Mouse (Mus musculus) adrenal gland, postnatal 36 days (tissue): ENCODE results near the gene Dusp10. TPM values are rescaled to one million over a fixed set of nuclear protein-coding genes. Genes with fewer than 3 reads are reported as not detected.
A peak's percentile ranks its signal among the peaks of the same experiment; 100 is the strongest.

Source experiments
- DNase-seq, 2 experiments: peaks; one replicate each; pipeline ENCODE4 v3.0.0; 2021; ENCODE audit warnings: mixed read lengths in 1 of 2
- long read RNA-seq, 2 experiments: library from polyadenylated mRNA; stranded (forward); transcript quantifications; one replicate each; pipeline ENCODE4 v2.0.0; 2021; ENCODE audit warnings: borderline sequencing depth in 2 of 2
- total RNA-seq, 2 experiments: library from RNA; stranded (reverse); gene quantifications; 2 replicates each; pipeline ENCODE4 v1.2.3; 2021

Dusp10 gene
- 10 to 100 TPM in 1 of 2 experiments, 1 to 10 TPM in 1; 9.3 to 12.4 TPM for total RNA-seq
- long read RNA-seq, experiment 1, partial matches to known transcripts: 5 of 13 reads
- long read RNA-seq, experiment 1, other reads (novel, unspliced or antisense): 4 of 13 reads
- long read RNA-seq, experiment 2, transcript Dusp10-201 (4 exons, 2,792 nt): major isoform, 5 of 5 reads
- long read RNA-seq, experiment 2, partial matches to known transcripts: 0 of 5 reads
- long read RNA-seq, experiment 2, other reads (novel, unspliced or antisense): 0 of 5 reads

GRCm38 (mm10) chr1:184013106-184013505 is at the start of gene Dusp10:
TSS of gene Dusp10 (plus strand) at chr1:184013302.
- no peak for DNase-seq

GRCm38 (mm10) chr1:183965341-183965740 is 47.8 kb upstream of the Dusp10 start:
- DNase-seq: no peak

- no peak for DNase-seq
Observed at GRCm38 (mm10) chr1:183969265-183969664, 43.8 kb upstream of the Dusp10 start.

- no peak for DNase-seq
Observed at GRCm38 (mm10) chr1:183979814-183980243, 33.3 kb upstream of the Dusp10 start.

- no peak for DNase-seq
Observed at GRCm38 (mm10) chr1:183982108-183982507, 31.0 kb upstream of the Dusp10 start.

- DNase-seq: no peak
Observed at GRCm38 (mm10) chr1:183987711-183988245, 25.3 kb upstream of the Dusp10 start.

- DNase-seq: no peak
Observed at GRCm38 (mm10) chr1:183991921-183992320, 21.2 kb upstream of the Dusp10 start.

- DNase-seq: no peak
Observed at GRCm38 (mm10) chr1:183997207-183997606, 15.9 kb upstream of the Dusp10 start.

- DNase-seq: no peak
Observed at GRCm38 (mm10) chr1:184002470-184002869, 10.6 kb upstream of the Dusp10 start.

- peak; percentile 5 to 48 for DNase-seq
Observed at GRCm38 (mm10) chr1:184004311-184004710, 8.8 kb upstream of the Dusp10 start.

GRCm38 (mm10) chr1:184005315-184006058 is 7.6 kb upstream of the Dusp10 start:
- no peak for DNase-seq

- no peak for DNase-seq
Observed at GRCm38 (mm10) chr1:184006086-184006485, 7.0 kb upstream of the Dusp10 start.

- DNase-seq: no peak
Observed at GRCm38 (mm10) chr1:184011311-184011710, 1.8 kb upstream of the Dusp10 start.

GRCm38 (mm10) chr1:184014091-184014490 is 989 bp downstream of the Dusp10 start:
- DNase-seq: no peak

- no peak for DNase-seq
Observed at GRCm38 (mm10) chr1:184015995-184016730, 3.1 kb downstream of the Dusp10 start.

GRCm38 (mm10) chr1:184017606-184018005 is 4.5 kb downstream of the Dusp10 start:
- no peak for DNase-seq

- no peak for DNase-seq
Observed at GRCm38 (mm10) chr1:184019042-184019721, 6.1 kb downstream of the Dusp10 start.

- DNase-seq: no peak
Observed at GRCm38 (mm10) chr1:184019722-184020107, 6.6 kb downstream of the Dusp10 start.

- no peak for DNase-seq
Observed at GRCm38 (mm10) chr1:184023971-184024370, 10.9 kb downstream of the Dusp10 start.

GRCm38 (mm10) chr1:184024631-184025030 is 11.5 kb downstream of the Dusp10 start:
- no peak for DNase-seq

- DNase-seq: no peak
Observed at GRCm38 (mm10) chr1:184025079-184025478, 12.0 kb downstream of the Dusp10 start.

- no peak for DNase-seq
Observed at GRCm38 (mm10) chr1:184027039-184027438, 13.9 kb downstream of the Dusp10 start.
